Mouse (Mus musculus): Measurements from ENCODE around the gene Tespa1. TPM values are rescaled to one million over a fixed set of nuclear protein-coding genes. Genes with fewer than 3 reads are reported as not detected.
"Not testable (repeated sequence)": the region's sequence is repeated elsewhere in the genome, so short reads cannot be mapped to it uniquely, and the experiment has no call there.

Tespa1 gene
- polyA plus RNA-seq (2016; fragmentation: Nextera tagmentation; extraction: Ambion mirVana) = not detected in 2 replicates

DNA sequence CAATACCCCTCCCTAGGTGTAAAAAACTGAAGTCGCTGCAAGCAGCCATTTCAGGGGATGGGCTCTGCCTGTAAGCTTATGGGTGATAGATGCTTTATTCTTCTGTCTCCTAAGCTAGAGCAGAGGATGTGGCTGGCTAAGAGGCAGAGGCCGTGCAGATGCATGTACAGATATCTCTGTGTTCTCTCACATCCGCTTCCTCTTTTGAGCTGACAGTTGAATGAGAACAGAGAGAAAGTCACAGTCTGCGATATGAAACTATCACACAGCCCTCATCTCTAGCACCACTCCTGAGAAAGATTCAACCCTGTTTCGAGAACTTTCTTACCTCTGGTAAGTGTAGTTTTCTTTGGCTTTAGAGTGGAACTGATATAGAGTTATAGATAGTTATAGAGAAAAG lies at the start of gene Tespa1:
Tespa1 (plus strand) TSS at position 234 of the 400 bp plus-strand sequence.
- 84% methylated on average over 5 of the region's 5 CpGs for WGBS
- Histone ChIP-seq H3K9me3 (no peaks in the 10 kb centered on the region), H3K4me1 (no peaks in the 10 kb centered on the region), H3K9ac (replicated peaks) (no peak within 1 kb of the TSS), H3K4me2 (replicated peaks) (no peak within 1 kb of the TSS), H3K4me3 (no peak within 1 kb of the TSS), H3K27me3 (no peaks in the 10 kb centered on the region), H3K36me3 (no peaks in the 10 kb centered on the region), H3K27ac (replicated peaks) (no peak within 1 kb of the TSS)
- no peak for ATAC-seq (ENCODE audit: low FRiP score, low read depth)

DNA sequence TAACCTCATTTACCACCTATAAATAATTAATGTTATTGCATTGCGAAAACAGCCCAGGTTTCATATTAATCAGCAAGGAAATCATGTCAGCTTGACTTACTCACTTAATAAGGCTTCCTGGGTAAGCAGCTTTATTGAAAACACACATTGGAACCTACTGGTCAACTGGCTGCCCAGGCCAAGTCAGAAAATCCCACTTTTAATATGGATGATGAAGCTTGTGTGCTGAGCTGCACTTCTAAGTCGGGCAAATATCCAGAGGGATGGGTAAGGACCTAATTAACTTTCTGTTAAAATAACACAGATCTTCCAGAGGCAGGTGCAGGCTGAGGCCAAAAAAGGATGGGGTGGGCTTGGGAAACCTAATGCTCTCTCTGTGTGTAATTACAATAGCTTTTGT lies 46.9 kb upstream of the Tespa1 start:
- Histone ChIP-seq H3K4me2 (replicated peaks) (no peak overlapping the region), H3K9ac (replicated peaks) (no peak overlapping the region), H3K27me3 (no peaks in the 10 kb centered on the region), H3K36me3 (no peaks in the 10 kb centered on the region), H3K27ac (replicated peaks) (no peak overlapping the region), H3K4me3 (no peak overlapping the region), H3K4me1 (peaks cover 10% of the 10 kb centered on the region), H3K9me3 (no peaks in the 10 kb centered on the region)
- ATAC-seq (ENCODE audit: low FRiP score, low read depth) = 0 out of 2 replicates have a peak, but pooled peaks have one; percentile 29
- 48% methylated on average over 2 of the region's 2 CpGs for WGBS

DNA sequence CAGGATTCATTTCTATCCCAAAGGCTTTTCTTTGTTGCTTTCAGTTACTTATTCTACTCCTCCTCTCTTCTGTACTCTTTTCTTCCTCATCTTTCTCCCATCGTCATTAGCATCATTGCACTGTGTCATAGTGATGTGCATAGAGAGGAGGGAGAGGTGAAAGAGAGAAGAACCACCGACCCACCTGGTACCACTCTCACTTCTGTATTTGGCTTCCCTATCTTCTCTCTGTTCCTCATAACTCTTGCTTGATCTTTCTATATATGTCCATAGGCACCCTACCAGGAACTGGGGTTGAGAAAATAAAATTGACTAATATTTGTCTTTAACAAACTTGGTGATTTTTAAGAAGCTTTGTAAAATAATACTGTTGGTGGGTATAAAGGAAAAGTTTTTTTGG lies 46.2 kb upstream of the Tespa1 start:
- Histone ChIP-seq H3K4me3 (no peak overlapping the region), H3K4me2 (replicated peaks) (no peak overlapping the region)
- 81% methylated on average over 2 of the region's 2 CpGs for WGBS

DNA sequence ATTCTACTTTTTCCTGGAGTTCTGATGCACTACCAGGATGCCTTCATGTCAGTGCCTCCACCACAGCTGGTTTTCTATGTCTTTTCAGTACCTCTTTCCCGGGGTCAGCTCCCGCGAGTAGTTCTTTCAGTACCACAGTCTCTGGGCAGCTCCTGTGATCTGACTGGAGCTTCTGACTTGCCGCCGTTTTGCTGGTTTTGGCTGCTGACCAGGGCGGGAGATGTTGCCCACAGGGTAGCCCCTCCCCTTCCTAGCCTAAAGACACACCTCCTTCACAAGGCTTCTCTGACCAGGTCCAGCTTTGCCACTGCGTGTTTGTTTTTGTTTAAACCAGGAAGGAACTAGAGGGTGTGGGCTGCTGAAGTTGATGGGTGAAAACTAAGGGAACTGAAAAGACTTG lies 42.6 kb upstream of the Tespa1 start, which contains the start of gene Neurod4:
Neurod4 (minus strand) TSS at position 175 of the 400 bp plus-strand sequence.
- H3K4me3 ChIP-seq = peak within 1 kb of the TSS; percentile 21
- H3K27me3 ChIP-seq = no peaks in the 10 kb centered on the region
- H3K27ac ChIP-seq (replicated peaks) = no peak within 1 kb of the TSS
- no peaks in the 10 kb centered on the region for H3K36me3 ChIP-seq
- peak within 1 kb of the TSS; percentile 42 for H3K4me2 ChIP-seq (replicated peaks)
- H3K4me1 ChIP-seq = peaks cover 16% of the 10 kb centered on the region
- H3K9ac ChIP-seq (replicated peaks) = no peak within 1 kb of the TSS
- no peaks in the 10 kb centered on the region for H3K9me3 ChIP-seq
- ATAC-seq (ENCODE audit: low FRiP score, low read depth) = peak; percentile 62
- WGBS = 1% methylated on average over 7 of the region's 7 CpGs

More for the DNA sequence above, 46.2 kb upstream of the Tespa1 start:
- ATAC-seq (ENCODE audit: low FRiP score, low read depth) = no peak
- H3K36me3 ChIP-seq = no peaks in the 10 kb centered on the region
- H3K27me3 ChIP-seq = no peaks in the 10 kb centered on the region
- no peak overlapping the region for H3K9ac ChIP-seq (replicated peaks)
- peaks cover 10% of the 10 kb centered on the region for H3K4me1 ChIP-seq
- no peaks in the 10 kb centered on the region for H3K9me3 ChIP-seq
- no peak overlapping the region for H3K27ac ChIP-seq (replicated peaks)

DNA sequence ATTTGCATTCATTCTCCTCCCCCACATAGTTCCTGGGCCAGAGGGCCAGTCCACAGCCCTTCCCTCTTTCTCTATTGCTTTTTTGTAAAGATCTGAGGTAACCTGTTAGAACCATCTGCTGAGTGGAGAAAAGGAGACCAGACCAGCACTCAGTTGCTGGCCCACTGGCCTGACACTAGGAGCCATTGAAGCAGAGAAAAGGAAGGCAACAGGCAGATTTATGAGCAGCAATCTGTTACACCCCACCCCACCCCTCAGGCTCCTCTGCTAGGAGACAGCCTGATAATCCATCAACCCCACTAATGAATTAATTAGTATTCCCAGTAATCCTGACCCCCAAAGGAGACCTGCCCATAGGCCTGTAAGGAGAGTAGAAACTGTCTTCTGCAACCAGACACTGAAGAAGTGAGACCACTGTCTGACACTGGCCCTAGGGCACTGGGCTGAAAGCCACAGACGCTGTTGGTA lies 40.7 kb upstream of the Tespa1 start:
- H3K9ac ChIP-seq (replicated peaks) = no peak overlapping the region
- WGBS = 10% methylated on average over 1 of the region's 1 CpGs
- peak; percentile 89 for ATAC-seq (ENCODE audit: low FRiP score, low read depth)
- peaks cover 16% of the 10 kb centered on the region for H3K4me1 ChIP-seq
- H3K4me2 ChIP-seq (replicated peaks) = no peak overlapping the region
- no peaks in the 10 kb centered on the region for H3K27me3 ChIP-seq
- no peaks in the 10 kb centered on the region for H3K36me3 ChIP-seq
- no peaks in the 10 kb centered on the region for H3K9me3 ChIP-seq
- H3K4me3 ChIP-seq = no peak overlapping the region
- H3K27ac ChIP-seq (replicated peaks) = 0 out of 2 replicates have a peak overlapping the region, but pooled peaks have one; percentile 39

DNA sequence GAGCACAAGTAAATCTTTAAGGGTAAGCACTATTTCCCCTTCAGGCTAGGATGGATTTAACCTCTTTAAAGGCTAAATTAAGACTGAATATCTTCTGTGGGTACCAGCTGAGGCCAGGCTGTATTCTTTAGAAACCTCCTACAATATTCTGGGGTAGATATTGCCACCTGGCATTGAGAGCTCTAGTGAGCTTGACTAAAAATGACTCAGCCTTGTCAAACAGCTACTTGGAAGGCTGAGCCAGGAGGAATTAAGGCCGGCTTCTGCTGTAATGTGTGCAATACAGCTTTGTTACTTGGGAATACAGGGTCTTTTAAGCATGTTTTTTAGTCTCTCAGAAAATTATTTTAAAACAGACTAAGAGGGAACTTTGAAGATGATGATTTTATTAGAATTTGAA lies 35.5 kb upstream of the Tespa1 start:
- WGBS = 53% methylated on average over 1 of the region's 1 CpGs
- Histone ChIP-seq H3K36me3 (no peaks in the 10 kb centered on the region), H3K9ac (replicated peaks) (no peak overlapping the region), H3K4me3 (no peak overlapping the region), H3K27ac (replicated peaks) (no peak overlapping the region), H3K4me2 (replicated peaks) (no peak overlapping the region), H3K4me1 (peaks cover 1% of the 10 kb centered on the region; the same call in 1 of the 2 replicates), H3K27me3 (no peaks in the 10 kb centered on the region), H3K9me3 (no peaks in the 10 kb centered on the region)
- ATAC-seq (ENCODE audit: low FRiP score, low read depth) = no peak

DNA sequence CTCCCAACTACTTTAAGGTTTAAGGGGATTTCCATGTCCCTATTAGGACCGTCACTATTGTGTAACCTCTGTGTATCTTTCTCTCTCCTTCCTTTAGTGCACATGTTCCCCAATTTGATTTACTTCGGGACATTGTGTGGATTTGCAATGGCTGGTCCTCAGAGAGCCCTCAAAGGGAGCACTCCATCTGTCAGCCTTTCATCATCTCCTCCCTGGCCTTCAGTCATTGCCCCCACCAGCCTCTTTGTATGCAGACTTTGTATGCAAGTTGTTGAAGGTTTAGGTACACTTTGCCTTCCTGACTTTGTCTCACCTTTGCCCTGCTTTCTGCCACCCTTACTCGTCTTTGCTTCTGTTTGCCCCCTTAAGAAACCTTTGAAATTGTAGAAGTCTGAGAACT lies 34.7 kb upstream of the Tespa1 start:
- 32% methylated on average over 3 of the region's 3 CpGs for WGBS
- Histone ChIP-seq H3K27me3 (no peaks in the 10 kb centered on the region), H3K4me1 (no peaks in the 10 kb centered on the region), H3K36me3 (no peaks in the 10 kb centered on the region), H3K27ac (replicated peaks) (no peak overlapping the region), H3K9me3 (no peaks in the 10 kb centered on the region), H3K4me3 (no peak overlapping the region), H3K9ac (replicated peaks) (no peak overlapping the region), H3K4me2 (replicated peaks) (no peak overlapping the region)
- ATAC-seq (ENCODE audit: low FRiP score, low read depth) = no peak

DNA sequence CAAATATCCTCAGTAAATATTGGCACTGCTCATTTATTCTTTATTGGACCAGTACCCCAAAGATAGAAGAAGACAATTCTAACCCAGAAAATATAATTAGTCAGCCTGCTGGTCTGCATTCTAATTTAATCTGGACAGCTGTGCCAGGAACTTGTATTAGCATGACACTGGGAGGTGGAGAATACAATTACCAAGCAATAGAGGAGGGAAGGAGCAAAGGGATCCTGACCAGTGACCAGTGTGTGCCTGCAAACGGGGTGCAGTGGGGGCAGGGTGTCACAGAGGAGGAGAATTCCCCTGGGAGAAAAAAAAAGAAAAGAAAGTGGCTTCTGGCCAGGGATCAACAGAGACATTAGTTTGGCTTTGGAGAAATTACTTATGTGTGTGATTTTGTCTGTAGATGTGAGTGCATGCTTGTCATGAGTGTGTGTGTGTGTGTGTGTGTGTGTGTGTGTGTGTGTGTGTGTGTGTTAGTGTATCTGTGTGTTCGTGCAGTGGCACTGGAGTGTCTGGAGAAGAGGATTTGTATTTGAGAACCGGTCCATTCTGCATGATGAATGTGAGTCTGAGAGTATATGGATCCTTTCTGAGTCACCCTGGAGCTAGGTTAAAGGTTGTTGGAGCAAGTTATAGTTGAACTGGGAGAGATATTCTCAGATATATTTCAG lies 28.8 kb upstream of the Tespa1 start:
- Histone ChIP-seq H3K4me3 (no peak overlapping the region), H3K9me3 (no peaks in the 10 kb centered on the region), H3K4me1 (peaks cover 13% of the 10 kb centered on the region), H3K4me2 (replicated peaks) (no peak overlapping the region), H3K9ac (replicated peaks) (no peak overlapping the region), H3K27me3 (no peaks in the 10 kb centered on the region), H3K27ac (replicated peaks) (peak overlapping the region; percentile 56), H3K36me3 (no peaks in the 10 kb centered on the region)
- ATAC-seq (ENCODE audit: low FRiP score, low read depth) = peak; percentile 93
- WGBS = 7% methylated on average over 3 of the region's 3 CpGs

DNA sequence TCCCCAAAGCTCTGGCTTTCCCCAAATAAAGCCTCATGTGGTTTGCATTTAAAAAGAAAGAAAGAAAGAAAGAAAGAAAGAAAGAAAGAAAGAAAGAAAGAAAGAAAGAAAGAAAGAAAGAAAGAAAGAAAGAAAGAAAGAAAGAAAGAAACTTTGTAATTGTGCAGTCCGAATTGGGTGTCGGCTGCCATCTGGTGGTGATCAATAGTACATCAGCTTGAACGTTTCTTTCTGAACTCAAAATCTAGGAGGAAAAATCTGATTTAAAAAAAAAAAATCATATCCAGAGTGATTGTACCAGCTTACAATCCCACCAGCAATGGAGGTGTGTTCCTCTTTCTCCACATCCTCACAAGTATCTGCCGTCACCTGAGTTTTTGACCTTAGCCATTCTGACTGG lies 23.9 kb upstream of the Tespa1 start:
- not testable (repeated sequence) for H3K27me3 ChIP-seq; H3K4me3 ChIP-seq; H3K4me1 ChIP-seq; ATAC-seq (ENCODE audit: low FRiP score, low read depth); H3K36me3 ChIP-seq; H3K4me2 ChIP-seq (replicated peaks); H3K27ac ChIP-seq (replicated peaks); H3K9ac ChIP-seq (replicated peaks); H3K9me3 ChIP-seq
- WGBS = 15% methylated on average over 4 of the region's 4 CpGs

DNA sequence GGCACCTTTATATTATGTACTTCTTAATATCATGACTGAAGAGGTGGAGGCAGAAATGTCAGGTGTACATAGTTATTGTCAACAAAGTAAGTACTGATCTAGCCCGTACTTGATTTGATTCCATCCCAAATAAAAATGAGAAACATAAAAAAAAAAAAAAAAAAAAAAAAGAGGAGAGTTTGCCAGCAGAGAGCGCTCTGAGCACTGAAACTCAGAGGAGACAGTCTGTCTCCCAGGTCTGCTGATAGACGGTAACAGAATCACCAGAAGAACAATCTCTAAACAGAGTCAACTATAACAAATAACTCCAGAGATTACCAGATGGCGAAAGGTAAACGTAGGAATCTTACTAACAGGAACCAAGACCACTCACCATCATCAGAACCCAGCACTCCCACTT lies 18.5 kb upstream of the Tespa1 start:
- H3K9ac ChIP-seq (replicated peaks); H3K4me2 ChIP-seq (replicated peaks); H3K36me3 ChIP-seq; H3K4me3 ChIP-seq; H3K27me3 ChIP-seq; H3K27ac ChIP-seq (replicated peaks); H3K4me1 ChIP-seq; H3K9me3 ChIP-seq; ATAC-seq (ENCODE audit: low FRiP score, low read depth): not testable (repeated sequence)
- 90% methylated on average over 3 of the region's 5 CpGs for WGBS

DNA sequence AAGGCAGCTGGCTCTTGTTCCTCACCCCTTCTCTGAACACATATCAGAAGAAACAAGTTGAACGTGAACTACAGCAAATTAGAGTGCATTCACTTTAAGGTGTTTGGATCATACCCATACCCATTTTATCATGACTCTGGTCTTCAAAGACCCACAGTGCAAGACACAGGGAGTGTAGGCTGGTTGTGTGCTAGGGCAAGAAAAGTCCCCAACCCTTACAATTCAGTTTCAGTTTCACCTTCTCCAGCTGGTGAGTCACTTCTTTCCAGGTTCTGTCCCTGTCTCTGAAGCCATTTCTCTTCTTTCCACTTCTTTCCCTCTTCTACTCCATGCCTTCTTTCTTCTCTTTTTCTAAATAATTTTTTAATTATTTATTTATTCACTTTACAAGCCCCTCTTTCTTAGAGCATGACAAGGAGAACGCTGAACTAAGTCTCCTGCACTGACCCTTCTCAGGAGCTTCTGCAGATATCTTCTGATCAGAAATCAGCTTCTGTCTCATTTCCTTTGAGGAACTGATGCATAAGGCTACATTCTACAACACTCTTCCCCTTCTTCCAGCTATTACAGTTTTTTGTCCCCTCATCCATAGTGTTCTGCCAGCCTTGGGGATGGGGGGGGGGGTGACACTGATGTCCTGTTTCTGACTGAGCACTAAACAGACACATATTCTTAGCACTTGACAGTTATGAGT lies 11.0 kb upstream of the Tespa1 start:
- Histone ChIP-seq H3K4me3 (no peak overlapping the region), H3K4me1 (no peaks in the 10 kb centered on the region), H3K27me3 (no peaks in the 10 kb centered on the region), H3K36me3 (no peaks in the 10 kb centered on the region), H3K9ac (replicated peaks) (no peak overlapping the region), H3K27ac (replicated peaks) (no peak overlapping the region), H3K4me2 (replicated peaks) (no peak overlapping the region), H3K9me3 (no peaks in the 10 kb centered on the region)
- 85% methylated on average over 2 of the region's 2 CpGs for WGBS
- ATAC-seq (ENCODE audit: low FRiP score, low read depth) = no peak

DNA sequence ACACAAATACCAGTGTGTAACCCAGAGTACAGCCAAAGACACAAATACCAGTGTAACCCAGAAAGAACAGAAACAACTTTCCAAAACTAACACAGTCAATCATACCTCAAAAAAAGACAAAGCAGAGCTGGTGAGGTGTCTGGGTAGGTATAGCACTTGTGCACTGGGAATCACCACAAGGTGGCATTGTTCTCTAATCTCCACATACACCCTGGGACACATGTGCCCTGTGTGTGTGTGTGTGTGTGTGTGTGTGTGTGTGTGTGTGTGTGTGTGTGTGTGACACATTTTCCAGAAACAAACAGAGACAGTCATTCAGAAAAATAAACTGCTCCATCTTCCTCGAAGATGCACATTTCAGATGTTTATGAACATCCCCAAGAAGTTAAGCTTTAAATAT lies 9.1 kb upstream of the Tespa1 start:
- 68% methylated on average over 1 of the region's 1 CpGs for WGBS
- H3K9me3 ChIP-seq = no peaks in the 10 kb centered on the region
- no peak overlapping the region for H3K4me2 ChIP-seq (replicated peaks)
- H3K27me3 ChIP-seq = no peaks in the 10 kb centered on the region
- no peak overlapping the region for H3K27ac ChIP-seq (replicated peaks)
- H3K36me3 ChIP-seq = no peaks in the 10 kb centered on the region
- 0 out of 2 replicates have a peak, but pooled peaks have one; percentile 66 for ATAC-seq (ENCODE audit: low FRiP score, low read depth)
- H3K4me3 ChIP-seq = no peak overlapping the region
- no peak overlapping the region for H3K9ac ChIP-seq (replicated peaks)
- H3K4me1 ChIP-seq = no peaks in the 10 kb centered on the region
